Mouse (Mus musculus) G1E (cell line): ENCODE measurements at regions not wholly inside any gene's neighbourhood (a gene's known extent, or its start where the extent isn't known, plus 50 kb on each side); places are given as distances from the start of the nearest gene placed in this dataset.

Source experiments
- ATAC-seq: 2 replicates; pipeline ENCODE4 v1.8.0; 2016; ENCODE audit warnings: mild to moderate bottlenecking; ENCODE audit not compliant: insufficient number of reproducible peaks, poor library complexity, low FRiP score, severe bottlenecking; ENCODE audit errors: extremely low read depth
- DNase-seq: peaks from one replicate; pipeline ENCODE4 v3.0.0; 2012; ENCODE audit warnings: low spot score
- H3K27me3 ChIP-seq: 2 replicates; pipeline ENCODE4 v1.6.1; 2012; ENCODE audit warnings: mild to moderate bottlenecking, low read length, inconsistent platforms; ENCODE audit not compliant: insufficient read depth
- H3K36me3 ChIP-seq: replicated peaks from 2 replicates; pipeline ENCODE3; 2012; ENCODE audit warnings: mild to moderate bottlenecking, inconsistent platforms
- H3K4me1 ChIP-seq: 2 replicates; pipeline ENCODE4 v1.6.1; 2012; ENCODE audit warnings: low read depth, low read length, inconsistent platforms, mixed read lengths; ENCODE audit not compliant: insufficient read depth
- H3K4me3 ChIP-seq: 2 replicates; pipeline ENCODE4 v1.5.1; 2012; ENCODE audit warnings: low read depth, mild to moderate bottlenecking, inconsistent platforms, low read length, moderate library complexity, mixed read lengths
- H3K9me3 ChIP-seq: replicated peaks from 2 replicates; pipeline ENCODE4 v1.6.1; 2012; ENCODE audit warnings: inconsistent platforms
- CTCF ChIP-seq: IDR thresholded peaks from 2 replicates; pipeline ENCODE4 v1.5.1; 2012; ENCODE audit warnings: low read depth, low read length, inconsistent platforms, mixed read lengths
- GATA1 ChIP-seq: IDR thresholded peaks from 2 replicates; pipeline ENCODE4 v1.6.1; 2012; ENCODE audit warnings: borderline replicate concordance, low read length, inconsistent platforms, mixed read lengths
- GATA2 ChIP-seq: IDR thresholded peaks from 2 replicates; pipeline ENCODE4 v1.6.1; 2012; ENCODE audit warnings: low read depth, low read length, inconsistent platforms, borderline replicate concordance
- POLR2AphosphoS5 ChIP-seq: IDR thresholded peaks from 2 replicates; pipeline ENCODE4 v1.6.1; 2012; ENCODE audit warnings: low read depth, low read length, inconsistent platforms; ENCODE audit not compliant: insufficient replicate concordance
- TAL1 ChIP-seq: conservative IDR thresholded peaks from 2 replicates; pipeline ENCODE4 v1.6.1; 2012; ENCODE audit warnings: low read depth, low read length, inconsistent platforms, mixed read lengths

DNA sequence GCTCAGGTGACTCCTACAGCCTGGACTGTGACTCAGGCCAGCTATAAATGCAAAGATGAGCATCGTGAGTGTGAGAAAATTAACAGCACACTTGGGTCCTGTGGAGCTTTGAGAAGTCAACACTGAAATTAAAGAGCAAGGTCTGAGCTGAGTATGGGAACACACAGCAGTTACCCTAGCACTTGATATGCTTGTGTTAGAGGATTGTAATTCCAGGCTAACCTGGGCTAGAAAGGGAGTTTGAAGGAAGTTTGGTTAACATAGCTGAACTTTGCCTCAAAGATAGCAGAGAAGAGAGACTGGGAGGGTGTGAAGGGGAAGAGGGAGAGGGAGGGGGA lies 694.4 kb downstream of the Inhba start:
- no peaks in the 10 kb centered on the region for H3K36me3 ChIP-seq
- H3K4me1 ChIP-seq, result no peaks in the 10 kb centered on the region
- DNase-seq (no peak), ATAC-seq (no peak)
- no peaks in the 10 kb centered on the region for H3K9me3 ChIP-seq
- H3K4me3 ChIP-seq, result no peak overlapping the region
- TF ChIP-seq GATA1, result no peak
- no peak for TF ChIP-seq CTCF
- TF ChIP-seq GATA2, result no peak
- no peak for TF ChIP-seq TAL1
- TF ChIP-seq POLR2AphosphoS5, result no peak
- H3K27me3 ChIP-seq, result no peaks in the 10 kb centered on the region

GRCm38 (mm10) chr13:16715296-16715960 lies 703.8 kb downstream of the Inhba start:
- Histone ChIP-seq H3K9me3 (no peaks in the 10 kb centered on the region), H3K4me1 (no peaks in the 10 kb centered on the region), H3K36me3 (no peaks in the 10 kb centered on the region), H3K4me3 (no peak overlapping the region), H3K27me3 (no peaks in the 10 kb centered on the region)
- DNase-seq, result no peak
- ATAC-seq, result no peak
- TF ChIP-seq GATA1 (no peak), CTCF (no peak), GATA2 (no peak), POLR2AphosphoS5 (no peak), TAL1 (no peak)

DNA sequence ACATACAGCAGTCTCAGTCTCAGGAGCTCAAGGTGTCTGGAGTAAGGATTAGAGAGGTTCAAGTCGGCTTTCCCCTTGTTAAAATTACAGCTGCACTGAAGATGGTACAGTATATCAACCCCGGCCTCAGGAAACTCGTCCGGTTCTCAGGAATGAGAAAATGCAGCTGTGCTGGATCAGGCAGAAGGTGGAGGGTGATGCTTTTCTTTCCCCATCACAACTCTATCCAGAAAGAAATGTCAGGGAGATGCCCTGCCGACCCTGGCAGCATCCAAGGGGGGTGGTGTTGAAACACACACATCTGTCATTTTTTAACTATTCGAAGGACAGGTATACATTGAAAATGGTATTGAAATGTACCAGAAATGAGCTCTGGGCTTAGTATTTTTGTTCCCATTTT lies 704.7 kb downstream of the Inhba start:
- DNase-seq (no peak), ATAC-seq (no peak)
- Histone ChIP-seq H3K4me1 (no peaks in the 10 kb centered on the region), H3K36me3 (no peaks in the 10 kb centered on the region), H3K9me3 (no peaks in the 10 kb centered on the region), H3K4me3 (no peak overlapping the region), H3K27me3 (no peaks in the 10 kb centered on the region)
- no peak for TF ChIP-seq GATA1
- no peak for TF ChIP-seq TAL1
- no peak for TF ChIP-seq POLR2AphosphoS5
- no peak for TF ChIP-seq GATA2
- no peak for TF ChIP-seq CTCF

DNA sequence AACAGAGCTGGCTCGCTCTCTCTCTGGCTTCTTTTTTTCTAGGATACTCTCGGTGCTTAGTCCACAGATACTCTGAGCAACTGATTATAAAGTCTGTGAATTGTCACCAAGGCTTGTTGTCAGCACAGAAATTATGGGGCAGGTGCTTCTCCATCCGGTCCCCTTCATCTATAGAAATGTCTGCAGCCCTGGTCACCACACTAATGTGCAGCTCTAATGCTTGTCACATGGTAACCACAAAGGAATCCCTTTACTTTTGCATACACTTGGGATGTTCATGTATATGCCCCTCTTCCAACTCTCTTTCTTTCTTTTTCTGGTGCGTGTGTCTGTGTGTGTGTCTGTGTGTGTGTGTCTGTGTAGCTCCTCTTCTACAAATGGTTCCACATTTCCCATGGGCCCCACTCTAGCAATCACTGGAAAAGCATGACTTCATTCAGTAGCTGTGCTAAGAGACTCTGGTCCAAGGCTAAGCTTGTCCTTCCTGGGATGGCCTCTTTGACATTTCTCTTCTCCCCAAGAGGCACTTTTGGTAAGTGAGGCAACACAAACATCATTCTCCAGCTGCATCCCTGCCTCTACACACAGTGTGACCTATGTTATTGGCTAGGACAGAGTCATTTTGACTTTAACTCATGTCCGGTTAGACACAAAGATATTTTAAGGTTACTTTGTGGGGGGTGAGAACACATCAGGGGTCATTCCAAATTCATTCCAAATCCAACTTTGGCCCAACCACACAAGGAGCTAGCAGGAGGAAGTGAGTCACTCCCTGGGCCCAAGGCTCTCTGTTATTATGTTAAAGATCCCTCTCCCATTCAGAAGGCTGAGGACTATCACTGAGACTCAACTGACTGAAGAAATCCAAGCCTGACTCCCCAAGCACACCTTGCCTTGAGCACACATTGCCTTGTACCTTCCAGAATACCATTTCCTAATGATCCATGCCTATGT lies 705.4 kb downstream of the Inhba start:
- Histone ChIP-seq H3K36me3 (no peaks in the 10 kb centered on the region), H3K27me3 (no peaks in the 10 kb centered on the region), H3K9me3 (no peaks in the 10 kb centered on the region), H3K4me3 (no peak overlapping the region), H3K4me1 (no peaks in the 10 kb centered on the region)
- no peak for ATAC-seq
- no peak for DNase-seq
- no peak for TF ChIP-seq GATA1

DNA sequence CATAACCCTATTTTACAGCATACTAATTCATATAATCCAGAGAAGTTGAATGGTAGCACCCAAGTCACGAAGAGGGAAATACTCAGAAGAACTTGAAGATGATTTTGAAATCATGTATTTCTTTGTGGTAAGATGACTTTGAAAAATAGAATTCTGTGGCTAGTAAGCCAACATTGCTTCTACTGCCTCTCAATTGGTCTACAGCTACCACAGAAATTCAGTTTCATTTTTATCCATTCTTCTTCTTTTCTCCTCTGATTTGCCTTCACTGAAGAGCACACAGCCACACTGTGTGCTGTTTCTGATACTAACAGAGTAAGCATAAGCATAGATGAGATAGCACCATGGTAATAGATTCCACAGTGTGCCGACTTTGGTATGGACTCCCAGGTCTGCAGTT lies 708.4 kb downstream of the Inhba start:
- H3K4me3 ChIP-seq, result no peak overlapping the region
- H3K9me3 ChIP-seq, result no peaks in the 10 kb centered on the region
- ATAC-seq (no peak), DNase-seq (no peak)
- no peaks in the 10 kb centered on the region for H3K36me3 ChIP-seq
- H3K4me1 ChIP-seq, result no peaks in the 10 kb centered on the region
- TF ChIP-seq POLR2AphosphoS5 (no peak), GATA1 (no peak), GATA2 (no peak), TAL1 (no peak), CTCF (no peak)
- H3K27me3 ChIP-seq, result no peaks in the 10 kb centered on the region

GRCm38 (mm10) chr13:16725350-16725749 lies 713.7 kb downstream of the Inhba start:
- H3K4me3 ChIP-seq, result no peak overlapping the region
- no peak for ATAC-seq
- no peaks in the 10 kb centered on the region for H3K36me3 ChIP-seq
- no peaks in the 10 kb centered on the region for H3K9me3 ChIP-seq
- no peaks in the 10 kb centered on the region for H3K27me3 ChIP-seq
- DNase-seq, result no peak
- TF ChIP-seq GATA1, result no peak
- TF ChIP-seq TAL1, result no peak
- TF ChIP-seq POLR2AphosphoS5, result no peak
- TF ChIP-seq CTCF, result no peak
- TF ChIP-seq GATA2, result no peak
- no peaks in the 10 kb centered on the region for H3K4me1 ChIP-seq

DNA sequence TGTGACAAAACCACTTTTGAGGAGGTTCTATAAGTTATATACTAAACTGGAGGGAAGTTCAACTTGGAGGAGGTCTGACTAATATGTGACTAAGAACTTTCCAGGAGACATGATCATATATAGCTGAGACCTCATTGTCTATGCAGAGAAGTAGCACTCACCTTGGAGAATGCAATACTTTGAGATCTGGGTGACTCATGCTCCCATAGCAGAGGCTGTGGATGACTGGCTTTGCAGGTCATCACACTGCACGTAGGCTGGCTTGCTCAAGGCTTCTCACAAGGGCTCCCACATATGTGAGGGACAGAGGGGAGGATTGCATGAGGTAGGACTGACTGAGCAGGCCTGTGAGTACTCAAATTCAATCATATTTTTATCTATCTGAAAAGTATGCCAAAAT lies 726.7 kb downstream of the Inhba start:
- H3K36me3 ChIP-seq, result no peaks in the 10 kb centered on the region
- H3K27me3 ChIP-seq, result no peaks in the 10 kb centered on the region
- DNase-seq, result no peak
- no peaks in the 10 kb centered on the region for H3K4me1 ChIP-seq
- no peak overlapping the region for H3K4me3 ChIP-seq
- no peak for TF ChIP-seq TAL1
- TF ChIP-seq POLR2AphosphoS5, result no peak
- TF ChIP-seq CTCF, result no peak
- TF ChIP-seq GATA1, result no peak
- TF ChIP-seq GATA2, result no peak
- no peak for ATAC-seq
- no peaks in the 10 kb centered on the region for H3K9me3 ChIP-seq
